Mouse (Mus musculus) gonadal fat pad, adult 2 months (tissue): ENCODE data around the gene Popdc2. TPM values are rescaled to one million over a fixed set of nuclear protein-coding genes. Genes with fewer than 3 reads are reported as not detected.
A peak's percentile ranks its signal among the peaks of the same experiment; 100 is the strongest.
"Not testable (repeated sequence)": the region's sequence is repeated elsewhere in the genome, so short reads cannot be mapped to it uniquely, and the experiment has no call there.

Experiments used
- DNase-seq: peaks from one replicate; pipeline ENCODE4 v3.0.0-alpha.2; 2012; ENCODE audit warnings: low read depth
- polyA plus RNA-seq: library from polyadenylated mRNA; depleted of rRNA; stranded (reverse); fragments of >200 nt; gene quantifications from 2 replicates; pipeline ENCODE4 v1.2.3, GENCODE M21; 2012; rRNA removed

The Popdc2 gene
- 10.6 and 12.4 TPM in 2 replicates for polyA plus RNA-seq

DNA sequence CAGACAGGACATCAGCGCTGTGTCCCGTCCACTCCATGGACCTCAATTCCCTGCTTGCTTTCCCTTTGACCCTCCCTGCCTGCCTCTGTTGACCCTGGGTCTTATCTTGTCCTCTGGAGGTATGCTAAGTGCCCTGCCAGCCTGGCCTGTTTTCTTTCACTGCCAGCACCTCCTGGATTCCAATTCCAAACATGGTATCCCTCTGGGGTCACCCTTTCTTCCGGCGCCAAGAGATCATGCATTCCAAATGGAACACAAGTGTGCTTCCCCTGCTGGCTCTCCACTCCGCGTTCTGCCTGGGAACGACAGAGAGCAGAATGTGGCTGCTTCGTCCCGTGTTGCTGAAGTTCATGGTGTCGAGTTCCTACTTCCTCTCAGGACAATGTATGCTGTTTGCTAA lies at the start of gene Popdc2:
Popdc2 (plus strand) TSS at position 277 of the 400 bp plus-strand sequence.
- no peak for DNase-seq

DNA sequence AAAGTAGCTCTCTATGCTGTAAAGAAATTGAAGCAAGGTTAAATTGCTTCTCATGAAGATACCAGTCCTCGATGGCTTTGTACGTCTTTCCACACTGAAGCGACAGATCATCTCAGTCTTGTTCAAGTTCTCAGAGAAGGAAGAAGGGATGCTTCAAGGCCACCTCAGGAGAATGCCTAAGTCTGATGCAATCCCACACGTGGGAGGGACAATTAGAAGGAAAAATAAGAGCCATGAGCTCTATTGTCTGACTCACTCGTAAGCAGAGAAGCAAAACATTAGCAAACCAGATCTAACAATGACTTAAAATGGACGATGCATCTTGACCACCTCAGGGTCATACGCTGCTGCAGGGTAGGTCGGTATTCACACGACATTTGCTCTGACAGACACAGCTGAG lies 43.5 kb upstream of the Popdc2 start:
- DNase-seq = peak; percentile 23

DNA sequence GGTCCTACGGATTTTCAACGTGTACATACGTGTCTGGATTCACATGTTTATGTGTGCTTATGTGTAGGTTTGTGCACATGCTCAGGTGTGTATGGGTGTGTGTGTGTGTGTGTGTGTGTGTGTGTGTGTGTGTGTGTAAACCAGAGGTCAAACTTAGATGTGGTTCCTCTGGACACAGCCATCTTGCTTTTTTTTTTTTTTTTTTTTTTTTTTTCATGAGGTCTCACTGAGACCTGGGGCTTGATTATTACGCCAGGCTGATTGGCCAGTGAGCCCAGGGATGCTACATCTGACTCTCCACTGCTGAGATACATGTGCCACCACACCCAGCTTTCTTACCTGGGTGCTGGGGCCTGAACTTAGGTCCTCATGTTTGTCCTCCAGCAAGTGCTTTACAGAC lies 42.9 kb upstream of the Popdc2 start:
- no peak for DNase-seq

DNA sequence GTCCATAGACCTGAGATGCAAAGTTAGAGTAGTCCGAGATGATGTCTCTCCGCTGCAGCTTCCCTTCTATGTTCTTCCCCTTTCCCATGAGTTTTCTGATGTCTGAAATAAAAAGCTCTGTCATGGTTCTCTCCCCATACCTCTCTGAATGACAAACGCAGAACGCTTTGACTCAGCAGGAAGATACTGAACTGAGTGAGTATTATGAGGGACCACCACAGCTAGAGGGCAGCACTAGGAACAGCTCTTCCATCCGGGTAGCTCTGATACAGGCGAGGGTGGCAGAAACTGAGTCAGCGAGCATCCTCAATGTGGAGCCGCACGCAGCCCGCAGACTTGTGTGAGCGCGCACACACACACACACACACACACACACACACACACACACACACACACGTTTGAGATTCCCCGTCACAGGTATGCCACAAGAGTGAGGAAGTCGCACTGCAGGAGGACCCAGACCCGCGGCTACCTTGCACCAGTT lies 40.5 kb upstream of the Popdc2 start:
- no peak for DNase-seq

DNA sequence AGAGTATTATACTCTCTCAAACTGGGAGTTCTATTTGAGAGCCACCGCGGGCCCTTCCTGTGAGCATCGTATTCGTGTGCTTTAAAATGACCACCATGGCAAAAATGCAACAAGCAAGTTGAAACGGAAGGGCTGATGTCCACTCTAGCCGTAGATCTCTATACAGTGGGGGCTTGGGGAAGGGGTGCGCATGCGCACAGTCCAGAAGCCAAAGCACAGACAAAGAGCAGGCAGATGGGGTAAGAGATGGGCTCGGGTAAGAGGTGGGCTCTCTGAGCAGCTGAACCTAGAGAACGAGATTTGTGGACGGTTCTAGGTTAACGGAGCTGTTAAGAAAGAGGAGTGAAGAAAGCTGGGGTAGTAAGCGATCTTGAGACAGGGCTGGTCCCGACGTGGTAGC lies 37.7 kb upstream of the Popdc2 start:
- DNase-seq = no peak

- no peak for DNase-seq
These were observed 35.1 kb upstream of the Popdc2 start for GRCm38 (mm10) chr16:38326778-38327397.

- no peak for DNase-seq
These were observed 32.7 kb upstream of the Popdc2 start for GRCm38 (mm10) chr16:38329340-38329739.

GRCm38 (mm10) chr16:38334431-38334830 lies 27.6 kb upstream of the Popdc2 start:
- no peak for DNase-seq

DNA sequence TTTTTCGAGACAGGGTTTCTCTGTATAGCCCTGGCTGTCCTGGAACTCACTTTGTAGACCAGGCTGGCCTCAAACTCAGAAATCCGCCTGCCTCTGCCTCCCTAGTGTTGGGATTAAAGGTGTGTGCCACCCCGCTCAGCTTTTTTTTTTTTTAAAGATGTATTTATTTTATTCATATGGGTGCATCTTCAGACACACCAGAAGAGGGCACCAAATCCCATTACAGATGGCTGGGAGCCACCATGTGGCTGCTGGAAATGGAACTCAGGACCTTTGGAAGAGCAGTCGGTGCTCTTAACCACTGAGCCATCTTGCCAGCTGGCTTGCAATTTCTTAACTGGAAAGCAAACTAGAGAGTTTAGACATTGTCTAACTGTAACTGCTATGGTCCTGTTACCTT lies 23.9 kb upstream of the Popdc2 start:
- not testable (repeated sequence) for DNase-seq

DNA sequence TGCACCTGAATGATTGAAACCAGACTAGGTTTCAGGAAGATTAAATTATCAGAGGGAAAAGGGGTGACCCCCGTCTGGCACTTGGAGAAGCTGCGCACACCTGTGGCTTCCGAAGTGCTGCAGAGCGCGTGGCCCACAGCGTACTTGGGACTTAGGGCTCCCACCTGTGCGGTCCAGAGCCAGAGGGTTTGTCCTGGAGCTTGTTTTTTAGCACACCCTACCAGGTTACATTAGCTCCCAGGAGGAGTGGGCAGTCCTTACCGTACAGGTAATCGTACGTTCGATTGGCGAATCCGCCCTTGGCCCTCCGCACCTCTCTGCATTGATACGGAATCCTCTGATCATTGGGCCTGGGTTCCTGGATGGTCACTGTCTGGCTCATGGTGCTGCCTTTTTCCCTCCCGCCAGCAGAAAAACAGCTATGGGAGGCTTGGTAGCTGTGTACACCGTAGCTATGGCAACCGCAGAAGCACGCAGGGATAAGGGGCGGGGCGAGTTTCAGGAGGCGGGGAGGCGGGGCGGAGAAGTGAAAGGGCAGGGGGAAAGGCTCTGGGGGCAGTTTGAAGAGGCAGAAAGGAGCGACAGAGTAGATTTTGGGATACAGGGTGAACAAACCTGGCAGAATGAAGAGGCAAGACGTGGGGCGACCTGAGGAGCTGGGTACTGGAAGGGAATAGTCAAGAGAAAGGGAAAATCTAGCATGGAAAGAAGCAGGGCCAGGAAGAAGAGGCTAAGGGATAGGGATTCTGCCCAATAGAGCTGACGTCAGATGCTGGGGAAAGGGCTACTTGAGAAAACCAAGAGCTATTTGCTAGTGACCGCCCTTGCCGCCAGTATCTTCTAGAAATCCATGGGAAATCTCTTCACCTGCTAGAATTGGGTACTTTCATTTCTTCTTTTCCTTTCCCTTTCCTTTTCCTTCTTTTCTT lies 20.3 kb upstream of the Popdc2 start, which contains the start of gene Maats1:
Maats1 (minus strand) TSS at position 748 of the 929 bp plus-strand sequence.
- DNase-seq = no peak

DNA sequence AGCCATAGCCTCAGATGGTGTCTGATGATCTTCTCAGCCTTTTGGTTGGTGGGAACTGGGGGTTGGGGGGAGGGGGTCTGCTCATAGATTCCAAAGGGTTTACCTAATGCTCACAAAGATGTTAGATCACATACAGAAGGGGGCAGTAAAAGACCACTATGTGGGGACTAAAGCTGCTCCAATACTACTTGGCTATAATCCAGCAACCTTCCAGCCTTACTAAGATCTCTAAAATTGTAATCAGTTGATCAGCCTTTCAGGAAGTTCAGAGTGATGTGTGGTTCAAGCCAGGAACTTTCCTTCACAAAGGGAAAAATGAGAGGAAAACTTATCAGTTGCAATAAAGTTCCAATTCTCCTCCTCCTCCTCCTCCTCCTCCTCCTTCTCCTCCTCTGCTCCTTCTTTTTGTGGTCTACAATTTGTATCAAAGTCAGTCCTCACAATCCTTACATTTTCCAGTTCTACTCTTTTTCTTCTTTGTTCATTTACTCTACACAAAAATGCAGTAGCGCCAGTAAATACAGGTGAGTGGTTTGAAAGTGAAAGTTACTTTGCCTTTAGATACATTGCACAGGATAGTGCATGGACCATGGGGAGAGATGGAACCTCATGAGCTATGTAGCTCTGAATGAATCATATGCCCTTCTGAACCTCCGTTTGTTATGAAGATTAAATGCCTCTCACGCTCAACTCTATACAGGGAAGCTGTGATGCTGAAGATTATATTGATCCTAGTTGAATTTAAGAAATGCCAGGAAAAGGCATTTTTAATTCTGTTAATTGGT lies 16.9 kb upstream of the Popdc2 start:
- DNase-seq = no peak

DNA sequence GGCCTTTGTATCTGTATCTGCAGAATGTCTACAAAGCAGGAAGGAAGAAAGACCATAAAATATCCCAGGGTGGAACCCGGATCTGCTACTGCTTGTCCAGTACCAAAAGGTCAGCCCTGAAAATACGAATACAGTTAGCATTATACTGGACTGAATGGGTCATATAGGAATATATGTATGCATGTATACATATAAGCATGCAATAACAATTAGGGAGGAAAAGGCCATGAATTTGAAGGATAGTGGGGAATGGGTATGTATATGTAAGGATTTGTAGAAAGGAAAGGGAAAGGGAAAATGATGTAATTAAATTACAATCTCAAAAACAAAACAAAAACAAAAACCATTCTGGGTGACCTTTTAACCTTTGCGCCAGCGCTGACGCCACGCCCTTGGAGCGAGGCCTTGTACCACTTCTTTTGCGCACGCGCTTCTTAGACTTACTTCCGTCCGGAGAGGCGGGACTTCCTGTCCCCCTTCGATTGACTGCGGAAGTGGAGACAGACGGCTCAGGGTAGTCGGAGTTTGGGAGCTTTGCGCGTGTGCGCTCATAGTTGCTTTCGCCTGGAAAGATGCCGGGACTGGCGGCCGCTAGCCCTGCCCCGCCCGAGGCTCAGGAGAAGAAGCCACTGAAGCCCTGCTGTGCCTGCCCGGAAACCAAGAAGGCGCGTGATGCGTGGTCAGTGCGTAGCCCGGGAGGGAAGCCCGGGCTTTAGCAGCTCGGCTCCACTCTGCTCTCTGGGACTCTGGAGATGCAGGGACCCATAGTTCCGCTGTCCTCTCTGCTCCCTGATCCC lies 15.3 kb upstream of the Popdc2 start, which contains the start of the genes Cox17 and Gm21987:
Cox17 (plus strand) TSS at position 463 of the 797 bp plus-strand sequence.
Gm21987 (plus strand) TSS at position 512 of the 797 bp plus-strand sequence.
- peak; percentile 62 for DNase-seq

DNA sequence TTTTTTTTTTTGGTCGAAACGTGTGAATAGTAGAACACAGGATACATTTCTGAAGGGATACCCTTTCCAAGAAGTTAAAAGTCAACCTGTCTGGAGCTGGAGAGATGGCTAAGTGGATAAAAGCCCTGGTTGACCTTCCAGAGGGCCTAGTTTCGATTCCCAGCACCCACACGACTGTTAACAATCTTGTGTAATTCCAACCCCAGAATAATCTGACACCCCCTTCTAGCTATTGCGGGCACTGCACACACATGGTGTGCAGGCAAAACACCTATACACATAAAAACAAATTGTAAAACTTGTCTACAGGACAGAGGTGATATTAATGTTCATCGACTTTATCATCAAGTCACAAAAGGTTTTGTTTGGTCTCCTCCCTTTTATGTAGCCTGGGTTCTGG lies 14.4 kb upstream of the Popdc2 start:
- no peak for DNase-seq

- no peak for DNase-seq
These were observed 13.7 kb upstream of the Popdc2 start for GRCm38 (mm10) chr16:38348217-38348761.

DNA sequence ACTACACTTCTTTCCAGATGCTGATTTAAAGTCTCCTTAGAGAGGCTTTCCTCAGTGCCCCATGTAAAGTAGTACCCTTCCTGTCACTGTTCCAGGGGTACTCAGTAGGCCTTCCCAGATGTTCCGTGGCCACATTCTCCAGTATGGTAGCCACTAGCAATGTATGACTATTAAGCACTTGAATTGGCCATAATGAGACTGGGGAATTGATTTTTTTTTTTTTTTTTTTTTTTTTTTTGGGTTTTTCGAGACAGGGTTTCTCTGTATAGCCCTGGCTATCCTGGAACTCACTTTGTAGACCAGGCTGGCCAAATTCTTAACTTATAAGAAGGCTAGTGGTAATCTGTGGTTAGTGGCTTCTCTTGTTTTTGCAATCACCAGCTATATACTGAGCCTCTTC lies 12.1 kb upstream of the Popdc2 start:
- DNase-seq = no peak

DNA sequence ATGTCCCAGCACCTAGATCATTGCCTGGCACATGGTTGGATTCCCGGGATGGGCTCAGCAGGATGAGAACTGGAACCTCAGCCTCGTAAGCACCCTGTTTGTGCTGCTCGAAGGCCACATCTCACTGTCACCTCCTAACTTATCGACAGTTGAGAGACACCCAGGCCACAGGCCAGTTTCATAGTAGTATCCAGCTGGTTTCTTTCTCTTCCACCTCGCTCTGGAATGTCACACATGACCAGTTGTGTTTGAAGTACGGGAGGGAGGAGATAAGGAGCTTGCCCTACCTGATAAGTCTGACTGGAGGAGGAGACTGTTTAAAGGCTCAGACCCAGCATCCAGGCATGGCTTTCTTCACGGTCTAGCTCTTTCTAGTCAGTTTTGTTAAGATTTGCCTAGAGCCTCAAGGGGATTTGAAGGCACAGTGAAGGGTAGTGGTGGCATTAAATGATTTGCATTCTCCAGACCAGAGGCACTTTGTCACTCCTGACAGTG lies 11.6 kb upstream of the Popdc2 start:
- DNase-seq = no peak

- DNase-seq = no peak
These were observed 11.1 kb upstream of the Popdc2 start for GRCm38 (mm10) chr16:38350939-38351338.

- no peak for DNase-seq
These were observed 10.0 kb upstream of the Popdc2 start for GRCm38 (mm10) chr16:38352031-38352430.

DNA sequence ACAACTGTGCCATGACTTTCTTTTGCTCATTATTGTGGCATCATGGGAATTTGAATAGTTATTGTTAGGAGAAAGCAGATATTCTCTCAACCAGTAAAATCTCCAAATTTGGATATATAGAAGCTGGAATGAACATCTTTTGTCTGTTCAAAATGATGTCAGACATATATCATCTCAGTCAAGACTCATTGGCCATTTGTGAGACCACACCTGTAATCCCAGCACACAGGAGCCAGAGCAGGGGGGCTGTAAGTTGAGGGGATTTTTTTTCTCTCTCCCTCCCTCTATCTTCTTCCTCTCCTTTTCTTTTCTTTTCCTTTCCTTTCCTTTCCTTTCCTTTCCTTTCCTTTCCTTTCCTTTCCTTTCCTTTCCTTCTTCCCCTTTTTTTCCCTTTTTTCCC lies 9.2 kb upstream of the Popdc2 start:
- DNase-seq = no peak

DNA sequence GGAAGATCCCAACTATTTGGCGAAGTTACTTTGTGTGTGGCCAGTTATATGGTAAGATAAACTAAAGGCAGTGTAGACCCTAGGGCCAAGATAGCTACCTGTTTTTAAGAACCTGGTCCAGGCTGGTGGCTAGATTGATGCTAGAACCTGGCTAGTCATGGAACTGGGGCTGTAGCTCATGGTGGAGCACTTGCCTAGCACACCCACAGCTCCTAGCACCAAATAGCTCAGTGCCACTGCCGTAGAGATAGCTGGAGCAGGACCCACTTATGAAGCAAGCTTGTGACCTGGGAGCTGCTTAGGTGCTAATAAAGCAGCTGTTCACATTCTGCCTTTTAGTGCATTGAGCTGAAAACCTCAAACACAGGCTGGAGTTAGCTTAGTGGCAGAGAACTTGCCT lies 8.4 kb upstream of the Popdc2 start:
- DNase-seq = no peak
